Mouse (Mus musculus): Measurements from ENCODE around the gene Fam171b. TPM values are rescaled to one million over a fixed set of nuclear protein-coding genes. Genes with fewer than 3 reads are reported as not detected.

Gene Fam171b
- 77.1 and 80.4 TPM in 2 replicates for polyA plus RNA-seq (2015; fragmentation: Nextera tagmentation; extraction: Ambion mirVana)

DNA sequence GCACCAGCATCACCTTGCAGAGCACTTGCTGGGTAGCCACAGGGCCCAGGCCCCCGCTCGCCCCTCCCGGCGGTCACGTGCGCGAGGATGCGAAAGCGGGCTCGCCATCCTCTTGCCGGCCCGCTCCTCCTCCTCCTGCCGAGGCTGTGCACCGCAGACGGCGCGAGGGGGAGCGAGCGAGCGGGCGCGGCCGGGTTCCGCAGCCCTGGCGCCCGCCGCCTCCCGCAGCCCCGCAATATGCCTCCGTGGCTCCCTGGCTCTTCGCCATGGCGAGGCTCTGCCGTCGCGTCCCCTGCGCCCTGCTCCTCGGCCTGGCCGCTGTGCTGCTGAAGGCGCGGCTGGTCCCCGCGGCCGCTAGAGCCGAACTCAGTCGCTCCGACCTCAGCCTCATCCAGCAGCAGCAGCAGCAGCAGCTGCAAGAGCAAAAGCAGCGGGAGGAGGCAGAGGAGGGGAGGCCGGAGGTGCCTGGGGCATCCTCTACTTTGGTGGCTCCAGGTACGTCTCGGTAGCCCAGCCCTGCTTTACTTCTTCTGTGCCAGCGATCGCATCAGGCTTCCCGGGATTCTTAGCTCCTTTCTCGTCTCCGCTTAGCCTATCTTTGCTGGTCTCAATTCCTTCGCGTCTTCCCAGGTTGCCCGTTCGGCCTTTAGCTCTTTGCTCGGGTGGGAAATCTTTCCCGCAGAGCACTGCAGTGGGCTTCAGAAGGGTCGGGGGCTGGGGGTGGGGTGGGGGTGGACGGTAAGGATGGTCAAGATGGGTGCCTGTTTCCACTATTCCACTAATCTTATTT is at the start of gene Fam171b:
TSS of gene Fam171b (plus strand) at position 154 of the 790 bp plus-strand sequence.
- Histone ChIP-seq H3K4me2 (ENCODE audit: low read length) (peak within 1 kb of the TSS; percentile 64), H3K27me3 (replicated peaks; ENCODE audit: control insufficient read depth, insufficient read depth, low read length) (no peaks in the 10 kb centered on the region), H3K27ac (ENCODE audit: low read depth, low read length) (peak within 1 kb of the TSS; percentile 94), H3K9ac (ENCODE audit: low read depth, low read length) (peak within 1 kb of the TSS; percentile 81), H3K9me3 (ENCODE audit: control insufficient read depth, low read length) (no peaks in the 10 kb centered on the region), H3K36me3 (ENCODE audit: control insufficient read depth, insufficient read depth, low read length) (no peaks in the 10 kb centered on the region), H3K4me3 (ENCODE audit: low read length) (peak within 1 kb of the TSS; percentile 67), H3K4me1 (ENCODE audit: control insufficient read depth, insufficient read depth, low read depth, low read length) (peaks cover 11% of the 10 kb centered on the region)
- under 1% methylated on average over 56 of the region's 63 CpGs for WGBS
- peak; percentile 95 for ATAC-seq

- ATAC-seq = no peak
- H3K4me2 ChIP-seq (ENCODE audit: low read length) = no peak overlapping the region
- H3K9me3 ChIP-seq (ENCODE audit: control insufficient read depth, low read length) = no peaks in the 10 kb centered on the region
- no peaks in the 10 kb centered on the region for H3K4me1 ChIP-seq (ENCODE audit: control insufficient read depth, insufficient read depth, low read depth, low read length)
- no peak overlapping the region for H3K4me3 ChIP-seq (ENCODE audit: low read length)
- 78% methylated on average over 6 of the region's 6 CpGs for WGBS
- H3K27ac ChIP-seq (ENCODE audit: low read depth, low read length) = no peak overlapping the region
- no peaks in the 10 kb centered on the region for H3K27me3 ChIP-seq (replicated peaks; ENCODE audit: control insufficient read depth, insufficient read depth, low read length)
- no peaks in the 10 kb centered on the region for H3K36me3 ChIP-seq (ENCODE audit: control insufficient read depth, insufficient read depth, low read length)
- H3K9ac ChIP-seq (ENCODE audit: low read depth, low read length) = no peak overlapping the region
Measured at GRCm38 (mm10) chr2:83766058-83766457, 46.4 kb upstream of the Fam171b start.

- 92% methylated on average over 1 of the region's 1 CpGs for WGBS
- no peak for ATAC-seq
- H3K9ac ChIP-seq (ENCODE audit: low read depth, low read length) = no peak overlapping the region
Measured at GRCm38 (mm10) chr2:83766878-83767277, 45.6 kb upstream of the Fam171b start.

GRCm38 (mm10) chr2:83768311-83769047 is 44.0 kb upstream of the Fam171b start:
- H3K9me3 ChIP-seq (ENCODE audit: control insufficient read depth, low read length) = no peaks in the 10 kb centered on the region
- no peaks in the 10 kb centered on the region for H3K27me3 ChIP-seq (replicated peaks; ENCODE audit: control insufficient read depth, insufficient read depth, low read length)
- H3K4me2 ChIP-seq (ENCODE audit: low read length) = no peak overlapping the region
- 92% methylated on average over 4 of the region's 4 CpGs for WGBS
- H3K36me3 ChIP-seq (ENCODE audit: control insufficient read depth, insufficient read depth, low read length) = no peaks in the 10 kb centered on the region
- no peak overlapping the region for H3K9ac ChIP-seq (ENCODE audit: low read depth, low read length)
- no peaks in the 10 kb centered on the region for H3K4me1 ChIP-seq (ENCODE audit: control insufficient read depth, insufficient read depth, low read depth, low read length)
- no peak for ATAC-seq
- H3K4me3 ChIP-seq (ENCODE audit: low read length) = no peak overlapping the region
- H3K27ac ChIP-seq (ENCODE audit: low read depth, low read length) = no peak overlapping the region

More at GRCm38 (mm10) chr2:83766878-83767277, 45.6 kb upstream of the Fam171b start:
- Histone ChIP-seq H3K4me1 (ENCODE audit: control insufficient read depth, insufficient read depth, low read depth, low read length) (no peaks in the 10 kb centered on the region), H3K4me3 (ENCODE audit: low read length) (no peak overlapping the region), H3K4me2 (ENCODE audit: low read length) (no peak overlapping the region), H3K9me3 (ENCODE audit: control insufficient read depth, low read length) (no peaks in the 10 kb centered on the region), H3K36me3 (ENCODE audit: control insufficient read depth, insufficient read depth, low read length) (no peaks in the 10 kb centered on the region), H3K27me3 (replicated peaks; ENCODE audit: control insufficient read depth, insufficient read depth, low read length) (no peaks in the 10 kb centered on the region), H3K27ac (ENCODE audit: low read depth, low read length) (no peak overlapping the region)

DNA sequence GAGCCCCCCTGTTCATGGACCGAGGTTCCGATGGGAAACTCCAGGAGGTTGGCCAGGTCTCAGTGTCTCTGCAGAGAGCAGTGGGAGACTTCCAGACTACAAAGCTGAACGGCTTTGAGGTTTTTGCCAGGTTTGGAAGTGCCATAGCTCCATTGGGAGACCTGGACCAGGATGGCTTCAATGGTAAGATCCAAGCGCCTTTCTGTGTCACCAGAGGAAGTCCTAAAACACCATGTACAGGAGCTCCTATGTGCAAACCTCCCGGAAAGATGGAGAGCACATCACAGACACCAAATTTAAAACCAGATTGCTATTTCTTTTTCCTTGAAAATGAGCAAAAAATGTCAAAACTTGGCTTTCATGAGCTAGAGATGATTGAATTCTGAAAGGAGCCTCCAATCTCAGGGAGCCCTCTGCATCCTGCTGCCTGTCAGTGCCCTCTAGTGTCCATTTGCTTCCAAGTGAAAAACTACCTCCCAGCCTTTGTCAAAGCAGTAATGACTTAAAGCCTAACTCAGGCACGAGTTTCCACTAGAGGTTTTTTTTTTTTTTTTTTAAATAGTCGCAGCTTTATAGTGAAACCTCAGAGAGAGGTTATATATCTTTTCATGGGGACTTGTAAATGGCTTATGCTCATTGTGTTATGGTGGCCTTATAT is 41.2 kb upstream of the Fam171b start:
- Histone ChIP-seq H3K4me3 (ENCODE audit: low read length) (no peak overlapping the region), H3K36me3 (ENCODE audit: control insufficient read depth, insufficient read depth, low read length) (no peaks in the 10 kb centered on the region), H3K9ac (ENCODE audit: low read depth, low read length) (no peak overlapping the region), H3K4me2 (ENCODE audit: low read length) (no peak overlapping the region), H3K27me3 (replicated peaks; ENCODE audit: control insufficient read depth, insufficient read depth, low read length) (no peaks in the 10 kb centered on the region), H3K4me1 (ENCODE audit: control insufficient read depth, insufficient read depth, low read depth, low read length) (no peaks in the 10 kb centered on the region), H3K27ac (ENCODE audit: low read depth, low read length) (no peak overlapping the region), H3K9me3 (ENCODE audit: control insufficient read depth, low read length) (no peaks in the 10 kb centered on the region)
- 63% methylated on average over 7 of the region's 7 CpGs for WGBS
- no peak; the same call in 1 of the 2 replicates for ATAC-seq

DNA sequence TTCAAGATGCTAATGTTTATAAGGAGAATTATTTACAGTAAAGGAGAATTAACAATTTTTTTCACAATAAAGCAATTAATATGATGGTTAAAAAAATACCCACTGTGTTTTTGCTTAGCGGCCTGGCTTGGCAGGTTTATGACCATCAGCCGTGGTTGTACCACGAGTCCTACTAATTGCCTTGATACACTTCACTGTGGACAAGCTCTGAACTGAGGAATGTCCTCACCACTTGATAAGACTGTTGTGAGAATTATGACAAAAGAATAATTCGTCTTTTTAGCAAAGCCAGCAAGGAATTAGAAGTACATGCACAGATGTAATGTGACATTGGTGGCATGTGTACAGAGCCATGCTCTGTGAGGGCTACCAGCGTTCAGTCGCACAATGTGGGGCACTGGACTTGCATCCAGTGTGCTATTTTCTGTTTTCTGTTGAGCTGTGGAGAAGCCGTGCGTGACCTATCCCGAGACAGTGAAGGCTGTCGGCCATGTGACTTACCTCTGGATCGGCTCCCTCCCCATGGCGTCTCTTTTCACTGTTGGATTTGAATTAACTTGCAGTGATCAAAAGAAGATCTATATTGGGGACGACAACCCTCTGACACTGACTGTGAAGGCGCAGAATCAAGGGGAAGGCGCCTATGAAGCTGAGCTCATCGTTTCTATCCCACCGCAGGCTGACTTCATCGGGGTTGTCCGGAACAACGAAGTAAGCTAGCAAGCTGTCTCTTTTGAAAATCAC is 20.9 kb upstream of the Fam171b start:
- ATAC-seq = peak; percentile 45; the same call in 1 of the 2 replicates
- Histone ChIP-seq H3K4me3 (ENCODE audit: low read length) (no peak overlapping the region), H3K9ac (ENCODE audit: low read depth, low read length) (peak overlapping the region; percentile 13; the same call in 1 of the 2 replicates), H3K27me3 (replicated peaks; ENCODE audit: control insufficient read depth, insufficient read depth, low read length) (no peaks in the 10 kb centered on the region), H3K9me3 (ENCODE audit: control insufficient read depth, low read length) (no peaks in the 10 kb centered on the region), H3K36me3 (ENCODE audit: control insufficient read depth, insufficient read depth, low read length) (no peaks in the 10 kb centered on the region; the same call in 1 of the 2 replicates), H3K4me1 (ENCODE audit: control insufficient read depth, insufficient read depth, low read depth, low read length) (no peaks in the 10 kb centered on the region), H3K27ac (ENCODE audit: low read depth, low read length) (no peak overlapping the region), H3K4me2 (ENCODE audit: low read length) (peak overlapping the region; percentile 37)
- WGBS = 67% methylated on average over 20 of the region's 20 CpGs

DNA sequence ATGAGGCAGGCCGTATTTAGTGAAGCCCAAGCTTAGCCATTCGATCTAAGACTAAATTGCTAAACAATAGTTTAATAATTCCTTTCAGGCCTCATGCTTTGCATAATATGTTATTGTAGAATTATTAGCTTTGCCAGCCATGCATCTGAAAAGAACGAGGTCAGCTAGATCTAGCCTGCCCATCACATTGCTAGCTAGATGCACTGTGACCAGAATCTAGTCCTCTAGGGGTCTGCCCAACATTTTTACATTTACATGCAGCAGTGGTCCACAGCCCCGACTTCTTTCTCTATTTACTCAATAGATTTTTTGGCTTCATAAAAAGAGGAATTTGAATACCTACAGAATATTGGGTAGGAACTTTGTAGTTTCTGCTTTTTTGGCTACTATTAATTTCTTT is 20.3 kb upstream of the Fam171b start:
- Histone ChIP-seq H3K4me3 (ENCODE audit: low read length) (no peak overlapping the region), H3K36me3 (ENCODE audit: control insufficient read depth, insufficient read depth, low read length) (no peaks in the 10 kb centered on the region; the same call in 1 of the 2 replicates), H3K27ac (ENCODE audit: low read depth, low read length) (no peak overlapping the region), H3K4me2 (ENCODE audit: low read length) (peak overlapping the region; percentile 37), H3K4me1 (ENCODE audit: control insufficient read depth, insufficient read depth, low read depth, low read length) (no peaks in the 10 kb centered on the region), H3K9ac (ENCODE audit: low read depth, low read length) (peak overlapping the region; percentile 13; the same call in 1 of the 2 replicates), H3K9me3 (ENCODE audit: control insufficient read depth, low read length) (no peaks in the 10 kb centered on the region), H3K27me3 (replicated peaks; ENCODE audit: control insufficient read depth, insufficient read depth, low read length) (no peaks in the 10 kb centered on the region)
- WGBS = 63% methylated on average over 4 of the region's 4 CpGs
- no peak for ATAC-seq

DNA sequence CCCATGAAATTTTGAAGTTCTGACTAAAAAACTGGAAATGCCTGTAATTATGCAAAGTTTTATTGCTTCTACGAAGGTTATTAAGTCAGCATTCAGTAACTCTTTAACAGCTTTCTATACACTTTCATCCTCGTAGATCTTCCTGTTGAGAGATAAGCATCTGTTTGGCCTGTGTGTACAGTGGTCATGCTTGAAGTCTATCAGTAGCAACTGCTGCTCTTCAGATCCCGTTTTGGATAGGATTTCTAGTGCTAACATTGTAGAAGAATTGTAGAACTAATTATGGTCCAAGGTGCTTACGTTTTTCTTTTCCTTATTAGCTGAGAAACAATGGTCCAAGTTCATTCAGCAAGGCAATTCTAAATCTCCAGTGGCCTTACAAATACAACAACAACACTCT is 16.7 kb upstream of the Fam171b start:
- peaks cover 2% of the 10 kb centered on the region for H3K36me3 ChIP-seq (ENCODE audit: control insufficient read depth, insufficient read depth, low read length)
- H3K4me1 ChIP-seq (ENCODE audit: control insufficient read depth, insufficient read depth, low read depth, low read length) = no peaks in the 10 kb centered on the region
- no peak overlapping the region for H3K9ac ChIP-seq (ENCODE audit: low read depth, low read length)
- H3K9me3 ChIP-seq (ENCODE audit: control insufficient read depth, low read length) = no peaks in the 10 kb centered on the region
- no peak for ATAC-seq
- WGBS = 79% methylated on average over 4 of the region's 4 CpGs
- H3K4me2 ChIP-seq (ENCODE audit: low read length) = no peak overlapping the region
- no peak overlapping the region for H3K4me3 ChIP-seq (ENCODE audit: low read length)
- H3K27ac ChIP-seq (ENCODE audit: low read depth, low read length) = no peak overlapping the region
- H3K27me3 ChIP-seq (replicated peaks; ENCODE audit: control insufficient read depth, insufficient read depth, low read length) = no peaks in the 10 kb centered on the region
